Mouse (Mus musculus): Measurements from ENCODE around the gene Ybey. TPM values are rescaled to one million over a fixed set of nuclear protein-coding genes. Genes with fewer than 3 reads are reported as not detected.

The Ybey gene
- total RNA-seq, 2 experiments from 2014 or later = 3.7 to 5.0 TPM

GRCm38 (mm10) chr10:76447406-76448229 lies 21.3 kb downstream of the Ybey start:
- intact Hi-C loops (cut with DNase I) = no loop called here

GRCm38 (mm10) chr10:76445996-76446681 lies 22.8 kb downstream of the Ybey start:
- no peak for DNase-seq (ENCODE audit: low spot score in 2 of 2)
- intact Hi-C loops (cut with DNase I) = no loop called here

More at GRCm38 (mm10) chr10:76447406-76448229, 21.3 kb downstream of the Ybey start:
- no peak for DNase-seq (ENCODE audit: low spot score in 2 of 2)

- DNase-seq (ENCODE audit: low spot score in 2 of 2) = peak; percentile 96 to 98
- intact Hi-C loops (cut with DNase I) = loop anchor here (2.0 kb wide), 1 partner anchor 26 kb away; the partner anchor contains the start of genes Mcm3ap and Ybey
These were observed 26.5 kb downstream of the Ybey start, which contains the start of gene Pcnt for GRCm38 (mm10) chr10:76442178-76443088. TSS of gene Pcnt (minus strand) at chr10:76442786.

- no peak for DNase-seq (ENCODE audit: low spot score in 2 of 2)
- intact Hi-C loops (cut with DNase I) = no loop called here
These were observed 28.6 kb downstream of the Ybey start, which contains the start of gene AC141477.1 for GRCm38 (mm10) chr10:76440281-76440680. TSS of gene AC141477.1 (minus strand) at chr10:76440444.

GRCm38 (mm10) chr10:76439107-76439890 lies 29.6 kb downstream of the Ybey start:
- intact Hi-C loops (cut with DNase I) = no loop called here
- DNase-seq (ENCODE audit: low spot score in 2 of 2) = no peak

GRCm38 (mm10) chr10:76433925-76434324 lies 35.0 kb downstream of the Ybey start:
- intact Hi-C loops (cut with DNase I) = no loop called here
- no peak for DNase-seq (ENCODE audit: low spot score in 2 of 2)

- intact Hi-C loops (cut with DNase I) = no loop called here
- DNase-seq (ENCODE audit: low spot score in 2 of 2) = no peak
These were observed 43.2 kb downstream of the Ybey start for GRCm38 (mm10) chr10:76425674-76426073.

- intact Hi-C loops (cut with DNase I) = no loop called here
- peak; percentile 64 to 73 for DNase-seq (ENCODE audit: low spot score in 2 of 2)
These were observed 52.1 kb downstream of the Ybey start for GRCm38 (mm10) chr10:76416811-76417210.

Other genes with a start within 250 kb of the Ybey start
- gene Prmt2, start 231.2 kb downstream of the Ybey start, total RNA-seq (2021) = 10 to 100 TPM; 51.4 to 55.4 TPM
- 100 to 1,000 TPM; 134 to 167 TPM for gene S100b, start 215.3 kb downstream of the Ybey start, total RNA-seq (2021)
- gene Dip2a, start 123.8 kb downstream of the Ybey start, total RNA-seq (2021) = 10 to 100 TPM; 57.4 to 61.4 TPM
- not detected for gene AC141477.1, start 28.7 kb downstream of the Ybey start, total RNA-seq (2021)
- gene Pcnt, start 26.3 kb downstream of the Ybey start, total RNA-seq (2021) = 10 to 100 TPM; 24.5 to 27.6 TPM
- not detected for gene 2610028H24Rik, start 20.0 kb downstream of the Ybey start, total RNA-seq (2021)
- gene Mcm3ap, start 187 bp downstream of the Ybey start, total RNA-seq (2021) = 10 to 100 TPM; 47.6 to 58.1 TPM
- gene Lss, start 62.5 kb upstream of the Ybey start, total RNA-seq (2021) = 10 to 100 TPM; 45.2 to 48.6 TPM
- gene Spatc1l, start 93.2 kb upstream of the Ybey start, total RNA-seq (2021) = not detected
- gene Ftcd, start 106.5 kb upstream of the Ybey start, total RNA-seq (2021) = not detected
- 10 to 100 TPM in 1 of 2 experiments, 1 to 10 TPM in 1; 7.4 to 10.1 TPM for gene Col6a2, start 154.5 kb upstream of the Ybey start, total RNA-seq (2021)